Mouse (Mus musculus) bone marrow, adult 2 months (tissue): ENCODE measurements at regions not wholly inside any gene's neighbourhood (a gene's known extent, or its start where the extent isn't known, plus 50 kb on each side); places are given as distances from the start of the nearest gene placed in this dataset.

Experiments used
- CTCF ChIP-seq: fragments of 200-500 bp; IDR thresholded peaks from 2 replicates; pipeline ENCODE4 v1.5.1; 2011; ENCODE audit warnings: low read length, control low read depth; ENCODE audit not compliant: control insufficient read depth, insufficient read depth
- POLR2A ChIP-seq: fragments of 200-500 bp; IDR thresholded peaks from 2 replicates; pipeline ENCODE4 v1.6.1; 2011; ENCODE audit warnings: low read depth, mild to moderate bottlenecking, control low read depth, low read length, borderline replicate concordance; ENCODE audit not compliant: control insufficient read depth

- TF ChIP-seq POLR2A: no peak
- TF ChIP-seq CTCF: no peak
Observed at GRCm38 (mm10) chr17:83078601-83079360, 136.3 kb upstream of the Pkdcc start.
